Mouse (Mus musculus): ENCODE results near the gene Galr3. TPM values are rescaled to one million over a fixed set of nuclear protein-coding genes. Genes with fewer than 3 reads are reported as not detected.
"Not testable (repeated sequence)": the region's sequence is repeated elsewhere in the genome, so short reads cannot be mapped to it uniquely, and the experiment has no call there.

Galr3 gene
- total RNA-seq, 2 experiments from 2014 or later: 0.44 TPM; not detected in 1

DNA sequence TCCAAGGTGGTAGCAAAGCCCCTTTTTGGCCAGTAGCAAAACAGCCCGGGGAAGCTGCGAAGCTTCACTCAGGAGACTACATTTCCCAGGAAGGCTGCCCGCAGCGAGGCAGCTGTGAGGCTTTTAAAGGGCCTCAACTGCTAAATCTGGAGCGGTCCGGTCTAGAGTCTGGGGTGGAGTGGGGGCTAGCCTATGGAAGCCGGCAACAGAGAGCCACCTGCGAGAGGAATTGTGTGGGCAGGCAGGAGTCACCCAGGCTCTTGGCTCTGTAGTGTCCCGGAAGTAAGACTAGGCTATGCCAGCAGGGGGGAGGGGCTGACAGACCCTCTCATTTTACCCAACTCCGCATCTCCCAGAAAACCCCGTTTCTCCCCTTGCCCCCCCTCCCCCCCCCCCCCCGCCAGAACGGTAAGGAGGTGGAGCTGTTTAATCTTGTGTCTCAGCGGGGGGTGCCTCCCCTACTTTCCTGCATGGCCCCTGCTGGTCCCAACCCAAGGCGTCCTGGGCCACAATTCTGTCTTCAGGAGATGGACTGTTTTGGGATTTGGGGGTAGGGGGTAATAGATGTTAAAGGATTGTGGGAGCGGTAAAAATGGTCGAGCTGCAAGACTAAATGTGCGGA lies 15.9 kb upstream of the Galr3 start:
- DNase-seq (ENCODE audit: low spot score in 2 of 2): peak in 1 of 2 experiments; percentile 35
- intact Hi-C loops (cut with DNase I): no loop called here

DNA sequence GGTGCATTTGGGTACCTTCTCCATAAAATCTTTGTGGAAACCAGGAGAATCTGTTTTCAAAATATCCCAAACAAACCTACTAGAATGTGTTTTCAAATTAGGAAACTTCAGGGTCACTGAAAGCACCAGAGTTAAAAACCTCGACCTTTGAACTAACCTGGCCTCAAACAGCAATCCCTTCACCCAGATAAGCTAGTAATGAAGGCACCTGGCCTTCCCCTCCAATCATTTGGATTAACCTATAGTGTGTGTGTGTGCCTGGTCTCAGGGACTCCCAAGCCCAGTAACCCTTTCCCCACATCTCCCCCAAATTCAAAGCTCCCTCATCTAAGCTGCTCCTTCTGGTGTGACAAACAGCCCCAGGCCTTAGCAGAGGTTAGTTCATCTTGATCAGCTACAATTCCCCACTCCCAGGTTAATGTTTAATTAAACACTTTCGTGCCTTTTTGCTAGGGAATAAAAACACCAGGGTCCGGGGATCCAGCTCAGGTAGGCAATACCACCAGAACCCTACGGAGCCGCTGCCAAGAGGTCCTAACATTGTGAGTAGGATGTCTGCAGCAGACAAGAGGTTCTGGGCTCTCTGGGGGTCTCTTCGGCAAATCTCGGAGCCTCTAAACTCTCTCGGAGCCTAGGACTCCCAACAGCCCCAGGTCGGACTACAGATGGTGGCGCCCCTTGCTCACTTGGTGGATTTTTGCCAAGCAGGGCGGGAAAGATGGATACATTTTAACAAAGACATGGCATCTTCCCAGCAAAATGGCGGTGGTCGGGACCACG lies 15.0 kb upstream of the Galr3 start:
- intact Hi-C loops (cut with DNase I): no loop called here
- DNase-seq (ENCODE audit: low spot score in 2 of 2): no peak

DNA sequence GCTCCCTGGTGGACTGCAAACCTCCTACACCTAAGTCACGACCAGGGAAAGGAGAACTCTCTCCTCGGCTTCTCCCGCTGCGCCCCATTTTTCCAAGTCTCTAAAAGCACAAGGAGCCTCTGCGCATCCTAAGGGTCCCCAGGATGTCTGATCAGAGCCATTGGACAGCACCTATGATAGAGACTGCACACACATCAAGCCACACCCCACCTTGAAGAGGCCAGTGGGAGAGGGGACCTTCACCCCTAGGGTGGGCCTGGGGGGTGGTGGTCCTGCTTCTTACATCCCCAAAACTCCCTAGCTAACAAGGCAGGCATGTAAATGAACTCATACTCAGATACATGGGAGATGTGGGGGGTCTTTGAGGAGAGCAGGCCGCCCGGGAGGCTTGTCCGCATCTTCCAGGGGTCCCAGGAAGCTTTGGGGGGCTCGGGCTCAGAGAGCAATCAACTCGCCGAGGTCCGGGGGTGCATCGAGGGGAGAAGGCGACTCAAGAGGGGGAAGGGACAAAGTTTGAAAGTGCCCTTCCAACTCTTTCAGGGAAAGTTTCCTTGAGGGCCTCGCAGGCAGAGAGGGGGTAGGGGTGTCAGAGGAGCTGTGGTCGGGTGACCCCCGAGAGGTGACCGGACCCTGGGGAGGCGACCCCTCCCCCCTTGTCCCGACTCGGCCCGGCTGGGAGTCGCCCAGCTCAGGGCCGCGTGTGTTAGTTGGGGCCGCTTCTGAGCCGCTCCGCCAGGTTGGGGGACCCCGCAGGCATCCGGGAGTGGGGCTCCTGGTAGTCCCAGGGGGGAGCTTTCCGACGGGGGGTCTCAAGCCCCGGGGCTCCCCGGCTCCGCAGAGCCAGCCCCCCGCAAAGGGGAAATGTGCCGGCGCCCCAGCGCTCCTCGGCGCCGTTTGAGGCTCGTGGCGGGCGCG lies 14.1 kb upstream of the Galr3 start:
- intact Hi-C loops (cut with DNase I): no loop called here
- DNase-seq (ENCODE audit: low spot score in 2 of 2): no peak

DNA sequence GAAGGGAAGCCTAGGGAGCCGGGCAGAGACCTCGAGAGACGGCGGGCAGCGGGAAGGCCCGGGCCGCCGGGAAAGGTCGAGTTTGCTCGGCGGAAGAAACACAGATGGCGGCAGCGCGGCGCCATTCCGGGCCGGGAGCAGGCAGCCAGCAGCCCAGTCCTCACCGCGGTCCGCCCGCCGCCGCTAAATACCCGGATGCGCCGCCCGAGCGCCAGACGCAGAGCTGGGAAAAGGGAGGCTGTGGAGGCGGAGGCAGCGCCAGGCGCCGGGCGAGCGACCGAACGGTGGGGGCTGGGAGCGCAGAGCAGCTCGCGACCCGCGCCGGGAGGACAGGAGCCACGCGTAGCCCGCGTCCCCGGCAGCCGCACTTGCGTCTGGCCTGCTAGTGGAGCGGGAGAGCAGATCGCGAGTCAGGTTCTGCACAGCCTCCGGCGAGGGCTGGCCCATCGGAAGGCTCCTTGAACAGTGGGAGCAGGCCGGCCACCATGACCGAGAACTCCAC lies 13.4 kb upstream of the Galr3 start, which contains the start of gene H1f0:
Gene H1f0 (plus strand): TSS at position 214 of the 502 bp plus-strand sequence.
- peak; percentile 94 for DNase-seq (ENCODE audit: low spot score in 2 of 2)
- intact Hi-C loops (cut with DNase I): no loop called here

DNA sequence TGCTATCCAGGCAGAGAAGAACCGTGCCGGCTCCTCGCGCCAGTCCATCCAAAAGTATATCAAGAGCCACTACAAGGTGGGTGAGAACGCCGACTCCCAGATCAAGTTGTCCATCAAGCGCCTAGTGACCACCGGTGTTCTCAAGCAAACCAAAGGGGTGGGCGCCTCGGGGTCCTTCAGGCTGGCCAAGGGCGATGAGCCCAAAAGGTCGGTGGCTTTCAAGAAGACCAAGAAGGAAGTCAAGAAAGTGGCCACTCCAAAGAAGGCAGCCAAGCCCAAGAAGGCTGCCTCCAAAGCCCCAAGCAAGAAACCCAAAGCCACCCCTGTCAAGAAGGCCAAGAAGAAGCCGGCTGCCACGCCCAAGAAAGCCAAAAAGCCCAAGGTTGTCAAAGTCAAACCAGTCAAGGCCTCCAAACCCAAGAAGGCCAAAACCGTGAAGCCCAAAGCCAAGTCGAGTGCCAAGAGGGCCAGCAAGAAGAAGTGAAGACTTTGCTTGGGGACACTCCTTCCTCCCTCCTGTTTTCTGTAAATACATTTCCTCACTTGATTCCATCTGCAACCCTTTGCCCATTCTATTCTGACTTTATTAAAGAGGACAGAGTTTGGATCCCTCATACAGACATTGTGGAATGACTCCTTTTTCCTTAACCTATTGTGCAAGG lies 12.7 kb upstream of the Galr3 start:
- intact Hi-C loops (cut with DNase I): no loop called here
- no peak for DNase-seq (ENCODE audit: low spot score in 2 of 2)

DNA sequence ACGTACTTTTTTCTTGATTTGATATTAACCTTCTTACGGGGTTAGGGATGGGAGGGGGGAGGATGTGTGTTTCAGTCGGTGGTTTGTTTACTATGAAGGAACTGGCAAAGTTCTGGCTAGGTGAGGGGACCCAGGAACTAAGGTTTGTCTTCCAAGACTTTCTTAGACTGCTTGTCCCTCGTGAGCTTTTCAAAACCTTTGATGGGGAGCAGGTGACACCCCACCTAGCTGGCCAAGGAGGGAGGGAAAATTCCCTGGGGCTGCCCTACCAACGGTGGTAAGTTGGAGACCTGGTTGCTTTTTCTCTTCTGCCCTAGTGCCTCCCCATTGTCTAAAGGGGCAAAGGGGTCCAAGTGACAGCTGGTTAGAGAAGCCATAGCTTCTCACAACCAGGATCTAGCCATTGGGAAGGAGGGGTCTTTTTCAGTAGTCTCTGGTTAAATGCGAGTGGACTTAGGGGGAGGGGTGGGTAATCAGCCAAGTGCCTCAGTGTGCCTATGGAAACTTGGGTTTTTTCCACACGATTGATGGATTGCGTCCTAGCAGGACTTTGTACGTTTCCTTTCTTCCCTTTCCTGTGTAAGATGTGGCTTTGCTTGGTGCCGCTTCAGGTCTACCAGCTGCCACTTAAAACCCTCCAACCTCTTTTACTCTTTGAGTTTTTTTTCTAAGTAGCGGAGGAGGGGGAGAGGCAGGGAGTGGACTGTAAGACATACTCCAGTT lies 12.0 kb upstream of the Galr3 start:
- intact Hi-C loops (cut with DNase I): no loop called here
- DNase-seq (ENCODE audit: low spot score in 2 of 2): no peak

DNA sequence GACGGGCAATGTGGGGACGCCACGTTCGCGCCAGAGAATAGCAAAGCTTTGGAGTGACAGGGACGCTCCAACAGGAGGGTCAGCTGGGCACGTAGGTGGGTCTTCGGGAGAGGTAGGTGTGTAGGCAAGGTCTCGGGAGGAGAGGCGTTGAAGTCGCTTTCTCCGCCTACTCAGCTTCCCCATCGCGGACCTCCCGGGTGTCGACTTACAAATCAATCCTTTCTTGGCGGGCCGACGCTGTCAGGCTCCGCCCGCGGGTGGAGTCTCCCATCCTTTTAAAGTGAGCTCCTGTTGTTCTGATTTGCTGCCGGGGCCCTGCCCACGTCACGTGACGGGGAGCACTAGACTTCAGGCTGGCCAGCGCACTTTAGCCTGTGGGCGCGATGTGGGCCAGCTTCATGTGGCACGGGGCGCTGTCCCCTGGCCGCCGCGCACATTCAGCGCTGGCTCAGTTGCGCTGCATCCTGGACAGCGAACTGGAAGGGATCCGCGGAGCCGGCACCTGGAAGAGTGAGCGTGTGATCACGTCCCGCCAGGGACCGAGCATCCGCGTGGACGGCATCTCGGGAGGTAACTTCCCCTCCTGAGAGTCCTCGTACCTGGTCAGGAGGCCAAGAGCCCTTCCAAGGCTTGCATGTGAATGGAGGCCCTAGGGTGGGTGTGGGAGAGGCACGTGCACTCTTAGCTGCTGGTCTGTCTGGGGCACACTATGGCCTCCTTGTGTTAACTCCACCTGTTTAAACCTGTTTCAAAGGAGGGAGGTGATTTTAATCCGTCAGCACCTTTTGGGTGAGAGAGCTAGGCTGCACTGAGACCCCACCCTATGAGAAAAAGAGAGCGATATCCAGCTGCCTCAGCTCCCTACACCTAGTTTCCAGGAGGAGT lies 10.9 kb upstream of the Galr3 start:
- peak; percentile 84 to 85 for DNase-seq (ENCODE audit: low spot score in 2 of 2)
- intact Hi-C loops (cut with DNase I): no loop called here

DNA sequence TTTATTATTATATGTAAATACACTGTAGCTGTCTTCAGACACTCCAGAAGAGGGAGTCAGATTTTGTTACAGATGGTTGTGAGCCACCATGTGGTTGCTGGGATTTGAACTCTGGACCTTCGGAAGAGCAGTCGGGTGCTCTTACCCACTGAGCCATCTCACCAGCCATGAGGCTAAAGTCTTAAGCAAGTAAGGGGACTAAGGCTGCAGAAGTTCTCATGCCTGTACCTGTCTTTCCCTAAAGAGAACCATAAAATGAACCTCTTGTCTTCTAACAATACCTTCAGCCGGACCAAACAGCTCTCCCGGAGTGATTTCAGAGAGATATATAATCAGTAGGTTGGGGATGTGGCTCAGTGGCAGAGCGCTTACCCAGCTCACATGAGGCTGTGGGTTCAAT lies 9.8 kb upstream of the Galr3 start:
- DNase-seq (ENCODE audit: low spot score in 2 of 2); intact Hi-C loops (cut with DNase I): not testable (repeated sequence)

DNA sequence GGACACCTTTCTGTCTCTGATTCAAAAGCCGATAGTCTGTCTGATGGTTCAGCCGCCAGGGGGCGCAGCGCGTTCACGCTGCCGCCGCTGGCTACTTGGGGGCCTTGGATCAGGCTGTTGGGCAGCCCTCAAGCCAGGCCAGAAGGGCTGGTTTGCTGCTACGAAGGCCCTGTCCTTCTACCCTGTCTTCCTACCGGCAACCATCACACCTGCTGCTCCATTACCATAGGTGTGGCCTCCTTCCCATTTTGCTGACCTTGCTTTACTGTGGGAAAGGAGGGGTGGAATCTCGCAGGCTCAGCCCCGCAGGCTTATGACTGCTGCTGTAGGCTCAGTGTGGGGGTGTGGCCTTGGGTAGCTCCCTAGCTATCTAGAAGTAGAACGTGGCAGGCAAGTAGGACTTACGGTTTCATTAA lies 3.8 kb upstream of the Galr3 start:
- intact Hi-C loops (cut with DNase I): loop anchor here (2.0 kb wide), 1 partner anchor 33 kb away; no protein-coding TSS in a partner anchor

DNA sequence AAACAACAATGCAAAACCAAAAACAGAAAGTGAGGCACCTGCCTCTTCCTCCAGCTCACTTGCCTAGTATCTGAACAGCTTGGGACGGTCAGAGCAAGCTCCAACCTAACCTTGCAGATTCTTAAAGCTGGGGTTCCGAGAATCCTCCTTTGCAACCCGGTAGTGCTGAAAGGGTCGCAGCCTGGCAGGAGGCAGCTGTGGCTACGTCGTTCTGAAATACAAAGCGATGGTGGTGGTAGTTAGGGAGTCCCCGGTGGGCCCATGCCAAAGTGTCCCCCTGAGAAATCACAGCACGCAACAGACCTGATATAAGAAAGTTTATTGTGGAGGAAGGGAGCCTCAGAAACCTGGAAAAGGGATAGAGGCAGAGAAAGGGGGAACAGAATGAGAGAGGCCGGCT lies 3.4 kb upstream of the Galr3 start:
- DNase-seq (ENCODE audit: low spot score in 2 of 2): no peak
- intact Hi-C loops (cut with DNase I): loop anchor here (2.0 kb wide), 1 partner anchor 32 kb away; no protein-coding TSS in a partner anchor

More for the DNA sequence above, 3.8 kb upstream of the Galr3 start:
- DNase-seq (ENCODE audit: low spot score in 2 of 2): peak in 1 of 2 experiments; percentile 65

DNA sequence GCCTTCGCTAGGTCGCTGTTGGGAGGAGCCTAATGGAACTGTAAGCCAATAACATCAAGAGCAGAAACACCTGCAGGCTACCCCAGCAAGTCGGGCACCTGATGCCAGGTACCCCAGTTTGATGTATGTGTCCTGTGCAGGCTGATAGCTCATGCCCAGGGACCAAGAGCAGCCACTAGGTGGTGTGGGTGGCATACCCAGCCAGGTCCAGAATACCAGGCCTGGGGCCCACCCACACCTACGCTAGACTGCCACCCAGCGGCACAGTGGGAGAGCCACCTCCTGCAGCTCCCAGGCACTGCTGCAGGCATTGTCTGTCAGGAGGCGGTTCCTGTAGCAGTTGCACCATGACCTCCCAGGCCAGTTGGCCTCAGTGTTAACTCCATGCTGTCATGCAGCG lies 2.8 kb upstream of the Galr3 start:
- DNase-seq (ENCODE audit: low spot score in 2 of 2): peak; percentile 57 to 74
- intact Hi-C loops (cut with DNase I): loop anchor here (2.0 kb wide), 1 partner anchor 32 kb away; no protein-coding TSS in a partner anchor

DNA sequence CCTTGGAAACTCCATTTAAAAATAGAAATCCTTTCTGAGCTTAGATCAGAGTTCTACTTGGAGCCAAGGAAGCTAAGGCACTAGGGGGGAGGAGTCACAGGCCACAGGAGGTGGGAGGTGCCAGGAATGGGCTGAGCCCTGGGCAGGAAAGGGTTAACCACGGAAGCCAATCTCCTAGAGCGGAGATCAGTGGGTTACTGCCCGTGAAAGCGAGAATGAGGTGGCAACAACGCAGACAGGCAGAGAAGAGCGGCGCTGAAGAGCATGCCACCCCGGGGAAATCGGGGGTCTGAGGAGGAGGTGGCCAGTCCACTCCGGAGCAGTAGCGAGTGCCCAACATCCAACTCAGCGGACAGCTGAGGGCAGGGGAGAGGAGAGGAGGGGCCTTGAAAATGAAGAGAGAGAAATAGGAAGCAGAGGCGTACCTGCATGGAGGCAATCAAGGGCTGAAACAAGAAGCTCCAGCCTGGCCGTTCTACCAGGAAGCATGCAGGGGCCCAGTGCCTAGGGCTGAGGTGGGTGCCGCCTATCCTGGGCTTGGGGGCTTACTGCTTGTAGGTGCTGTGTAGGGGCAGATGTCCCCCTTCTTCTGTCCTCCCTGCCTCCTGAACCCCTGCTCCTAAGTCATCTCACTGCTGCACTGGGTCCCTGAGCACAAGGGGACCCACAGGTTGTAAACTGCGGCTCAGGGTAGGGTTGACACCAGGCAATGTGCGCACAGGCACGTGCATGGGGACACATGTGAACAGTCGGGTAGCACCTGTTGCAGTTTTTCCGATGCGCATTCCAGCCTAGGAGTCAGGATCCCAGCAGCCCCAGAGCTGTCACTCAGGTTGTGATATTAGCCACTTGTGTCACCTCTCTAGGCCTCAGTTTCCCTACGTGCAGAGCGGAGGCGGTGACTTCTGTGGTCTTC lies 926 bp upstream of the Galr3 start:
- intact Hi-C loops (cut with DNase I): no loop called here
- no peak for DNase-seq (ENCODE audit: low spot score in 2 of 2)

DNA sequence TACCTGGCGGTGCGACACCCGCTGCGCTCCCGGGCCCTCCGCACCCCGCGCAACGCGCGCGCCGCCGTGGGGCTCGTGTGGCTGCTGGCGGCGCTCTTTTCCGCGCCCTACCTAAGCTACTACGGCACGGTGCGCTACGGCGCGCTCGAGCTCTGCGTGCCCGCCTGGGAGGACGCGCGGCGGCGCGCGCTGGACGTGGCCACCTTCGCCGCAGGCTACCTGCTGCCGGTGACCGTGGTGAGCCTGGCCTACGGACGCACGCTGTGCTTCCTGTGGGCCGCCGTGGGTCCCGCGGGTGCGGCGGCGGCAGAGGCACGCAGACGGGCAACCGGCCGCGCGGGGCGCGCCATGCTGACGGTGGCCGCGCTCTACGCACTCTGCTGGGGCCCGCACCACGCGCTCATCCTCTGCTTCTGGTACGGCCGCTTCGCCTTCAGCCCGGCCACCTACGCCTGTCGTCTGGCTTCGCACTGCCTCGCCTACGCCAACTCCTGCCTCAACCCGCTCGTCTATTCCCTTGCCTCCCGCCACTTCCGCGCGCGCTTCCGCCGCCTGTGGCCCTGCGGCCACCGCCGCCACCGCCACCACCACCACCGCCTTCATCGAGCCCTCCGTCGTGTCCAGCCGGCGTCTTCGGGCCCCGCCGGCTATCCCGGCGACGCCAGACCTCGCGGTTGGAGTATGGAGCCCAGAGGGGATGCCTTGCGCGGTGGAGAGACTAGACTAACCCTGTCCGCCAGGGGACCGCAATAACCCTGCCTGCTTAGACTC lies 1.2 kb downstream of the Galr3 start:
- intact Hi-C loops (cut with DNase I): no loop called here
- peak; percentile 55 to 58 for DNase-seq (ENCODE audit: low spot score in 2 of 2)

DNA sequence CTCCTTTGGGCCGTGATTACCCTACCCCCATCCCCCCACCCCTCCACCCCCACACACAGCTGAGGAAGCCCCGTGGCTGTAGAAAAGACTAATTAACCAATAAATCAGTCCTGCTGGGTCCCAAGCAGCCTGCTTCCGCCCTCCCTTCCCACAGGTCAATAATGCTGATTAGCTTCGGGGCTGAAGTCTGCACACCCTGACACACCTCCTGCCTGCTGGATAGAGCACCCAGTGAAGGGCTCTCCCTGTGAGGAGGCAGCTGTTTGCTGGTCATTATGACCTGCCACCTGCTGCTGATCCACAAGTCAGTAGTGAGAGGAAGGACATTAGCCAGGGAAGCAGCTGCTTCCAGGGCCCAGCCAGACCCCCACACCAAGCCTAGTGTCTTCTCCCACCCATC lies 3.2 kb downstream of the Galr3 start:
- intact Hi-C loops (cut with DNase I): no loop called here
- DNase-seq (ENCODE audit: low spot score in 2 of 2): no peak

DNA sequence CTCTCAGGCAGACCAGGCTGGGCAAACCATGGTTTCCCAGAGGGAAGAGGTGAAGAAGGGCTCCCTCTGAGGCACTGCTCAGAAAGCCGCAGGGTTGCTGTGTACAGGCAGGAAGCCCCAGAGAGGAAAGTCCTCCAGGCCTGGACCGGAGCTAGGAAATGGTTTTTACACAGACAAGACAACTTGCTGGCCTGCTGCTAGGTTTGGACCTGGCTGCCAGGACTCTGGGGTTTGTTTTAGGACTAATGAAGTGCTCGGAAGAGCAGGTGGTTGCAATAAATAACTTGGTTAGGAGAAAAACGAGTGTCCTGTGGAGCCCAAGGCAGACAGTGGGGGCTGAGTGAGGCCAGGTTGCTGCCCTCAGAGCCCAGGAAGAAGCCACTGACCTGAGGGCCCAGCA lies 6.5 kb downstream of the Galr3 start:
- intact Hi-C loops (cut with DNase I): no loop called here
- DNase-seq (ENCODE audit: low spot score in 2 of 2): no peak

All from left cerebral cortex, postnatal 14 days (tissue).